Mouse (Mus musculus) heart, embryonic 12.5 days (tissue): ENCODE results near the gene Foxf1. TPM values are rescaled to one million over a fixed set of nuclear protein-coding genes. Genes with fewer than 3 reads are reported as not detected.

Experiments used
- ATAC-seq: fragments of 200-750 bp; cut with Nextera tagmentation; 2 replicates; pipeline ENCODE4 v1.8.0; 2017; ENCODE audit warnings: moderate TSS enrichment, moderate library complexity; ENCODE audit not compliant: insufficient number of reproducible peaks, low FRiP score
- H3K27ac ChIP-seq: fragments of 300-500 bp; sonication (generic); 2 replicates; pipeline ENCODE4 v1.5.1; 2016; ENCODE audit warnings: mild to moderate bottlenecking, moderate library complexity; ENCODE audit not compliant: poor library complexity, severe bottlenecking
- H3K27me3 ChIP-seq: fragments of 300-500 bp; sonication (generic); replicated peaks from 2 replicates; pipeline ENCODE4 v1.6.1; 2016; ENCODE audit warnings: mild to moderate bottlenecking, moderate library complexity
- H3K36me3 ChIP-seq: fragments of 300-500 bp; sonication (generic); 2 replicates; pipeline ENCODE4 v1.6.1; 2016; ENCODE audit warnings: mild to moderate bottlenecking, moderate library complexity
- H3K4me1 ChIP-seq: fragments of 300-500 bp; sonication (generic); replicated peaks from 2 replicates; pipeline ENCODE4 v1.6.1; 2016; ENCODE audit warnings: mild to moderate bottlenecking
- H3K4me2 ChIP-seq: fragments of 300-500 bp; sonication (generic); 2 replicates; pipeline ENCODE4 v1.6.1; 2016; ENCODE audit warnings: mild to moderate bottlenecking, moderate library complexity
- H3K4me3 ChIP-seq: fragments of 300-500 bp; sonication (generic); 2 replicates; pipeline ENCODE4 v1.5.1; 2016; ENCODE audit warnings: mild to moderate bottlenecking
- H3K9ac ChIP-seq: fragments of 300-500 bp; sonication (generic); 2 replicates; pipeline ENCODE4 v1.6.1; 2016; ENCODE audit warnings: mild to moderate bottlenecking, moderate library complexity
- H3K9me3 ChIP-seq: fragments of 300-500 bp; sonication (generic); replicated peaks from 2 replicates; pipeline ENCODE4 v1.6.1; 2016; ENCODE audit warnings: mild to moderate bottlenecking, moderate library complexity
- WGBS: fragments of 180-500 bp; shearing (Covaris S2); methylation state at CpG from one replicate; pipeline ENCODE4 v1.1.7; 2016; 5-methylcytosine and 5-hydroxymethylcytosine counted together
- polyA plus RNA-seq: library from polyadenylated mRNA; unstranded; fragments of >200 nt; fragmentation: Nextera tagmentation; extraction: Ambion mirVana; gene quantifications from 2 replicates; pipeline ENCODE4 v1.2.1, GENCODE M21; 2016

The Foxf1 gene
- polyA plus RNA-seq, 1 experiment from 2014 or later, result 0.68 TPM

DNA sequence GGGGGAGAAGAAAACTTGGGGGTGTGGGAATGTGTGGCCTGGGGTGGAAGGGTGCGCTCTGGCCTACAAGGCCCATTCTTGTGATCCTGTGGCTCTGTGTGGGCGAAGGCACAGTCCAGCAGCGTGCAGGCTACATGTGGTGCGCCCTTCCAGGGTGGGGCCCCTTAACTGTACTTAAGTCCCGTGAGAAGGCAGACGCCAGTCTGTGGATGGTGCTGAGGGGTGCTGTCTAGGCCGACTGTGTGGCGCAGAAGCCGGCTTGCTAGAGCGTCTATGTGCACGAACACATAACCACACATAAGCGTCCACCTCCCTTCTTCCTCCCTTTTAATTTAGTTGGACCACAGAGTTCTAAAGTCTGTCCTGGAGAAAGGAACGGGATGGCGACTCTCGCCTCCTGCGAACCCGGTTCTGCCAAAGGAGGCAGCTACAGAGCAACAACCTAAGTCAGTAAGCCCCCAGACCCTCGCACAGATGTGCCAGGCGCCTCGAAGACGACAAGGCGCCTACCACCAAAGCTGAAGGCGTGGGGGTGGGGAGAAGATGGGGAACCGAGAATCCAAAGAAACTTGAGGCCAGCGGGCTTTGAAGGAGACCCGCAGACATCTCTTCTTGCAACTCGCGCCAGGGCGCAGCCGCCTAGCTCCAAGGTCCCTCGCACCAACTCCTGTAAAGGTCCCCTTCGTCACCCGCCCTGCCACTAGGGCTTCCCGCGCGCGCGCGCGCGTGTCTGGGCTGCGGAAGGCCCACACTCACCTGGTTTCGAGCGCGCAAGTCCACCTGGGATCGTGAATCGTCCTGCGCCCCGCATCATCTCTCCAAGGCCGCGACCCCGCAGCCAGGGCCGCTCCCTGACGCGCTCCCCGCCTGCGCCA, 1.7 kb upstream of the Foxf1 start:
- peak overlapping the region; percentile 96 for H3K4me2 ChIP-seq
- peaks cover 98% of the 10 kb centered on the region for H3K27me3 ChIP-seq
- H3K4me1 ChIP-seq, result peaks cover 25% of the 10 kb centered on the region
- no peaks in the 10 kb centered on the region for H3K9me3 ChIP-seq
- H3K9ac ChIP-seq, result 0 out of 2 replicates have a peak overlapping the region, but pooled peaks have one; percentile 8
- H3K4me3 ChIP-seq, result peak overlapping the region; percentile 62
- no peak overlapping the region for H3K27ac ChIP-seq
- 2% methylated on average over 57 of the region's 57 CpGs for WGBS
- ATAC-seq, result no peak
- no peaks in the 10 kb centered on the region for H3K36me3 ChIP-seq

DNA sequence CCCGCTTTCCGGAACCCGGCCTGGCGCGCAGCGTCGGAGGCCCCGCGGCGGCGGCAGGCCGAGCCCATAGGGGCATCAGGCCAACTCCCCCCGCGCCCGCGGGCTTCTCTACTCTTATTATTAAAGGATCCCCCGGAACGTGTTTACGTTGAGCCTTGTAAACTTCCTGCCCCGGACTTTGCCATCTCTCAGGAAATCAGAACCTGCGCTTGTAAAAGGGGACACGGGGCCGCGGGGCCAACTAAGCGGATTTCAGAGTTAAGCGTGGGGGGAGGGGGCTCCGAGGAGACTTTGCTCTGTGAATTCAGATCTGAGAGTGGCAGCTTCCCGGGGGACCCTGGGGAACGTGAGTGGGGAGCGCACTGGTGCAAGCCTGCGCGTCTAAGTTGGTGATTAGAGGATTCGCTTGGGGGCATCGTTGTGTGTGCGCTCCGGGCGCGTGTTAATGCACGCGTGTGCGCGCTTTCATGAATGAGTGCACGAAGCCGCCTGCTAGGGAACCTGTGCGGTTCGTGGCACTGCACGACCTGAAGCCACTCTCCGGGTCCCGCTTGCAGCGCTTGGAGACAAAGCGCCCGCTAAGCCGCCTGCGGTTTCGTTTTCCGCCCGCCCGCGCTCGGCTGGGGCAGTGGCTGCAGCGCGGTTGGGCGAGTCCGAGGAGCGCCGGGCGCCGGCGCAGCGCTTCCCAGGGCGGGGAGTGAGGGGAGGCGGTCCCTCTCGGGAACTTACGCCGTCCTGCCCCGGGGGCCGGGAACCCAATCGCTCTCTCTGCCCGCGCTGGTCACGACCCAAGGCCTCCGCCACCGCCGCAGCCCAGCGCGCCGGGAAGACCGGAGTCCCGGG, 872 bp upstream of the Foxf1 start:
- ATAC-seq, result peak; percentile 58
- H3K4me3 ChIP-seq, result peak overlapping the region; percentile 62

GRCm38 (mm10) chr8:121083936-121084209, 313 bp upstream of the Foxf1 start:
- WGBS, result 0% methylated on average over 17 of the region's 27 CpGs
- H3K27ac ChIP-seq, result no peak overlapping the region
- no peaks in the 10 kb centered on the region for H3K36me3 ChIP-seq
- peak overlapping the region; percentile 56 for H3K9ac ChIP-seq
- peak overlapping the region; percentile 62 for H3K4me3 ChIP-seq
- no peaks in the 10 kb centered on the region for H3K9me3 ChIP-seq
- peak overlapping the region; percentile 96 for H3K4me2 ChIP-seq
- peaks cover 97% of the 10 kb centered on the region for H3K27me3 ChIP-seq
- ATAC-seq, result no peak
- peaks cover 25% of the 10 kb centered on the region for H3K4me1 ChIP-seq

More for the DNA sequence above, 872 bp upstream of the Foxf1 start:
- H3K9me3 ChIP-seq, result no peaks in the 10 kb centered on the region
- H3K4me2 ChIP-seq, result peak overlapping the region; percentile 96
- H3K4me1 ChIP-seq, result peaks cover 25% of the 10 kb centered on the region
- peaks cover 96% of the 10 kb centered on the region for H3K27me3 ChIP-seq
- peak overlapping the region; percentile 56 for H3K9ac ChIP-seq
- no peak overlapping the region for H3K27ac ChIP-seq
- H3K36me3 ChIP-seq, result no peaks in the 10 kb centered on the region
- under 1% methylated on average over 89 of the region's 89 CpGs for WGBS

DNA sequence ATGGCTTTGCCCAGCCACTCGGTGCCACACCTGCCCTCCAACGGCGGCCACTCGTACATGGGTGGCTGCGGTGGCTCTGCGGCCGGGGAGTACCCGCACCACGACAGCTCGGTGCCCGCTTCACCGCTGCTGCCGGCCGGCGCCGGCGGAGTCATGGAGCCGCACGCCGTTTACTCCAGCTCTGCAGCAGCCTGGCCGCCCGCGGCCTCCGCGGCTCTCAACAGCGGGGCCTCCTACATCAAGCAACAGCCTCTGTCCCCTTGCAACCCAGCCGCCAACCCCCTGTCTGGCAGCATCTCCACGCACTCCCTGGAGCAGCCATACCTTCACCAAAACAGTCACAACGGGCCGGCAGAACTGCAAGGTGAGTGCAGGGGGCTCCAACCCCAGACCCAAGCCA, 825 bp downstream of the Foxf1 start:
- Histone ChIP-seq H3K27ac (no peak overlapping the region), H3K9me3 (no peaks in the 10 kb centered on the region), H3K27me3 (peaks cover 97% of the 10 kb centered on the region), H3K4me1 (peaks cover 25% of the 10 kb centered on the region), H3K9ac (no peak overlapping the region), H3K36me3 (no peaks in the 10 kb centered on the region), H3K4me3 (peak overlapping the region; percentile 62), H3K4me2 (peak overlapping the region; percentile 96)
- WGBS, result 3% methylated on average over 30 of the region's 30 CpGs
- no peak for ATAC-seq

- H3K36me3 ChIP-seq, result no peaks in the 10 kb centered on the region
- no peak overlapping the region for H3K9ac ChIP-seq
- no peak overlapping the region for H3K4me2 ChIP-seq
- no peak overlapping the region for H3K27ac ChIP-seq
- ATAC-seq, result no peak
- H3K4me1 ChIP-seq, result peaks cover 24% of the 10 kb centered on the region
- H3K9me3 ChIP-seq, result no peaks in the 10 kb centered on the region
- H3K4me3 ChIP-seq, result no peak overlapping the region
- H3K27me3 ChIP-seq, result peaks cover 97% of the 10 kb centered on the region
- 67% methylated on average over 3 of the region's 3 CpGs for WGBS
Measured at GRCm38 (mm10) chr8:121085561-121085960, 1.4 kb downstream of the Foxf1 start.

DNA sequence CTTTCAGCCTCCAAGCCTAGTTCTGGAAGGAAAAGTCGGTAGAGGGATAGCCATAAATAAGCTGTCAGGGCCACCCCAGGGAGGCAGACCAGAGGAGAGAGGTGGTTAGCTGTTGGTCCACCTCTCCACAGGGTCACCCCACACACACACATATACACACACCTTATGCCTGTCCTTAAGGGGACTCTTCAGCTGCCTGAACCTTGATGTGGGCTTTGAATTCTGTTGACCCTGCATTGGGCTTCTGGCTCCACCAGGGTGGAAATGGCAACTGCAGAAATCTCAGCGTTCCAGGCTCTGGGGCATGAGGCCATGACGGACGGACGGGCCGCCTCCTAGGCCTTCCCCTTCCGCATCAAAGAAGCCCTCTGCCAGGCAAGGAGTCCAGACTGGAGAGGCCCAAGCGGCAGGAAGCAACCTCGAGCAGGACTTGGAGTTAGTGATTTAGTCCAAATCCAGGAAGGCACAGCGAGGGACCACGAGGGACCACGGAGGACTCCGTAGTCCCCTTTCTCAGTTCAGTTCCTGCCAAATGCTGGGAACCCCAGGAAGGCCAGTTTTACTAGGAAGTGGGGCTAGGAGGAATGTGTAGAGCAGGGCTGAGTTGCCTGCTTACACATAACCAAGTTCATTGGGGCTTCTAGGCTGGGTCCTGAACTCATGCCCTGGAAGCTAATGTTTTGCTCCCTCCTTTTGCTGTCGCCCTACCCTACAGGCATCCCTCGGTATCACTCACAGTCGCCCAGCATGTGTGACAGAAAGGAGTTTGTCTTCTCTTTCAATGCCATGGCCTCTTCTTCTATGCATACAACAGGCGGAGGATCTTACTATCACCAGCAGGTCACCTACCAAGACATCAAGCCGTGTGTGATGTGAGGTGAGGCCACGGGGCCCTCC, 2.1 kb downstream of the Foxf1 start:
- Histone ChIP-seq H3K4me3 (peak overlapping the region; percentile 4; the same call in 1 of the 2 replicates), H3K27me3 (peaks cover 97% of the 10 kb centered on the region), H3K36me3 (no peaks in the 10 kb centered on the region), H3K9me3 (no peaks in the 10 kb centered on the region), H3K9ac (no peak overlapping the region), H3K27ac (no peak overlapping the region), H3K4me2 (no peak overlapping the region), H3K4me1 (peaks cover 22% of the 10 kb centered on the region)
- ATAC-seq, result no peak
- WGBS, result 30% methylated on average over 19 of the region's 19 CpGs

DNA sequence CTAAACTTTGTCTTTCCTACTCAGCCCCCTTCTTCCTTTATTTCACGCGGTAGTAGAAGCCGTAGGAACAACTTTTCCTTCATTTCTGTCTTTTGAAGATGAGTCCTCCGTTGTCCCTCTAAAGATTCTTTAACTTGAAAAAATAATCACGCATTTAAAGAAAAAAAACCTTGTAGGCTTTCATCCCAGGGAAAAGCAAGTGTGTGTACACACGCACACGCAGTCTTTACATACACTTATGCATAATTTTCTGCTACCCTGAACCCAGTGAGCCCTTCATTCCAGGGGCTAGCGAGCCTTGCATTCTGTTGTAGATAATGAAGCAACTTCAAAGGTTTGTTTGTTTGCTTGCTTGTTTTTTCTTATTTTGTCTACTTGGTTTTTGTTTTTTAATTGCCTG, 4.1 kb downstream of the Foxf1 start:
- H3K9me3 ChIP-seq, result no peaks in the 10 kb centered on the region
- peaks cover 96% of the 10 kb centered on the region for H3K27me3 ChIP-seq
- H3K4me1 ChIP-seq, result peaks cover 16% of the 10 kb centered on the region
- no peak overlapping the region for H3K27ac ChIP-seq
- H3K36me3 ChIP-seq, result no peaks in the 10 kb centered on the region
- H3K4me3 ChIP-seq, result no peak overlapping the region
- ATAC-seq, result no peak
- H3K9ac ChIP-seq, result no peak overlapping the region
- H3K4me2 ChIP-seq, result no peak overlapping the region
- WGBS, result 12% methylated on average over 8 of the region's 8 CpGs

GRCm38 (mm10) chr8:121088871-121089630, 4.9 kb downstream of the Foxf1 start:
- H3K4me1 ChIP-seq, result peaks cover 14% of the 10 kb centered on the region
- WGBS, result 5% methylated on average over 40 of the region's 40 CpGs
- no peaks in the 10 kb centered on the region for H3K36me3 ChIP-seq
- H3K27me3 ChIP-seq, result peaks cover 96% of the 10 kb centered on the region
- 0 out of 2 replicates have a peak overlapping the region, but pooled peaks have one; percentile 17 for H3K9ac ChIP-seq
- no peak overlapping the region for H3K27ac ChIP-seq
- 0 out of 2 replicates have a peak overlapping the region, but pooled peaks have one; percentile 12 for H3K4me3 ChIP-seq
- ATAC-seq, result no peak
- H3K9me3 ChIP-seq, result no peaks in the 10 kb centered on the region
- H3K4me2 ChIP-seq, result peak overlapping the region; percentile 22; the same call in 1 of the 2 replicates

DNA sequence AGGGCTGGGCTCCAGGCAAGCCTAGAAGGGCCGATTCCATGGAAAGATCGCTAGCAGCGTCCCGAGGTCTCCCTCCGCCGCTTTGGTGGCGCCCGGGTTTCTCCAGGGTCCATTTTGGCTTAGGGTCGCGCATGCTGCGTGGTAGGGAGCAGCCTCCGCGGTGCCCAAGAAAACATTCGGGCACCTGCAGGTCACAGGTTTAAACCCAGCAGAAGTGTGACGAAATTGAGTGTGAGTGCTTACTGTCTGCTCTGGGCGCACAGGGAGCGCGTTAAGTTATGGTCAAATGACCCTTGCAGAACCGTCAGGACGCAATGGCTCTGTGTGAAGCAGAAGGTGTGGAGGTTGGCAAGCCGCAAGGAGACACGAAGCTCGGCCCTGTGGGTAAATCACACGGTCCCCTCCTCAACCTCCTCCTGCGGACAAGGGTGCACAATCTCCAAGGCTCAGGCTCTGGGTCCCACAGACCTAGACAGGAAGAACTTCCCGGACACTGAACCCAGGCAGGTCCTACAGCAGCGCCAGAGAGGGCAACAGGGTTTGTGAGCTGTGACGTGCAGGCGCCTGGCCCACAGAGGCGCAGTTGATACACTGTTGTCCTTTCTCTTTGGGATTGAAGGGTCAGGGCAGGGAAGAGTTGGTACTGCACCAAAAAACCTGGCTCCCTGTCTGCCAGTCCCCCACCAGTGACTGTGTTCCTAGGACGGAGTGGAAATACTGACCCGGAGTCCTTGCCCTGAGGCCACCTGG, 5.6 kb downstream of the Foxf1 start:
- H3K36me3 ChIP-seq, result no peaks in the 10 kb centered on the region
- no peak overlapping the region for H3K27ac ChIP-seq
- H3K27me3 ChIP-seq, result peaks cover 94% of the 10 kb centered on the region
- peaks cover 7% of the 10 kb centered on the region for H3K4me1 ChIP-seq
- 0 out of 2 replicates have a peak overlapping the region, but pooled peaks have one; percentile 12 for H3K4me3 ChIP-seq
- no peak overlapping the region for H3K9ac ChIP-seq
- H3K4me2 ChIP-seq, result peak overlapping the region; percentile 22; the same call in 1 of the 2 replicates
- no peaks in the 10 kb centered on the region for H3K9me3 ChIP-seq
- 12% methylated on average over 32 of the region's 32 CpGs for WGBS
- ATAC-seq, result no peak
